Mouse (Mus musculus) hindbrain, embryonic 15.5 days (tissue): Measurements from ENCODE around the gene Leprot. TPM values are rescaled to one million over a fixed set of nuclear protein-coding genes. Genes with fewer than 3 reads are reported as not detected.

Experiments used
- ATAC-seq: fragments of 200-750 bp; cut with Nextera tagmentation; 2 replicates; pipeline ENCODE4 v1.8.0; 2017; ENCODE audit warnings: low read depth, moderate number of reproducible peaks, moderate TSS enrichment; ENCODE audit not compliant: low FRiP score
- H3K27ac ChIP-seq: fragments of 300-500 bp; sonication (generic); replicated peaks from 2 replicates; pipeline ENCODE4 v1.5.1; 2015; ENCODE audit warnings: mild to moderate bottlenecking, inconsistent platforms
- H3K27me3 ChIP-seq: fragments of 300-500 bp; sonication (generic); 2 replicates; pipeline ENCODE4 v1.6.1; 2015; ENCODE audit warnings: control low read depth, inconsistent platforms
- H3K36me3 ChIP-seq: fragments of 300-500 bp; sonication (generic); 2 replicates; pipeline ENCODE4 v1.6.1; 2015; ENCODE audit warnings: control low read depth, inconsistent platforms
- H3K4me1 ChIP-seq: fragments of 300-500 bp; sonication (generic); replicated peaks from 2 replicates; pipeline ENCODE4 v1.6.1; 2015; ENCODE audit warnings: control low read depth, inconsistent platforms
- H3K4me2 ChIP-seq: fragments of 300-500 bp; sonication (generic); 2 replicates; pipeline ENCODE4 v1.6.1; 2015; ENCODE audit warnings: moderate library complexity, mild to moderate bottlenecking, inconsistent platforms
- H3K4me3 ChIP-seq: fragments of 300-500 bp; sonication (generic); 2 replicates; pipeline ENCODE4 v1.5.1; 2015; ENCODE audit warnings: mild to moderate bottlenecking, inconsistent platforms
- H3K9ac ChIP-seq: fragments of 300-500 bp; sonication (generic); 2 replicates; pipeline ENCODE4 v1.6.1; 2015; ENCODE audit warnings: inconsistent platforms
- H3K9me3 ChIP-seq: fragments of 300-500 bp; sonication (generic); 2 replicates; pipeline ENCODE4 v1.6.1; 2016; ENCODE audit warnings: control low read depth, inconsistent platforms
- whole genome bisulfite sequencing: fragments of 180-500 bp; shearing (Covaris S2); methylation state at CpG from one replicate; pipeline ENCODE4 v1.1.7; 2015; 5-methylcytosine and 5-hydroxymethylcytosine counted together
- polyA plus RNA-seq: library from polyadenylated mRNA; unstranded; fragments of >200 nt; fragmentation: Nextera tagmentation; extraction: Ambion mirVana; gene quantifications from 2 replicates; pipeline ENCODE4 v1.2.1, GENCODE M21; 2015

The Leprot gene
- polyA plus RNA-seq, 1 experiment from 2014 or later, result 91.3 TPM

DNA sequence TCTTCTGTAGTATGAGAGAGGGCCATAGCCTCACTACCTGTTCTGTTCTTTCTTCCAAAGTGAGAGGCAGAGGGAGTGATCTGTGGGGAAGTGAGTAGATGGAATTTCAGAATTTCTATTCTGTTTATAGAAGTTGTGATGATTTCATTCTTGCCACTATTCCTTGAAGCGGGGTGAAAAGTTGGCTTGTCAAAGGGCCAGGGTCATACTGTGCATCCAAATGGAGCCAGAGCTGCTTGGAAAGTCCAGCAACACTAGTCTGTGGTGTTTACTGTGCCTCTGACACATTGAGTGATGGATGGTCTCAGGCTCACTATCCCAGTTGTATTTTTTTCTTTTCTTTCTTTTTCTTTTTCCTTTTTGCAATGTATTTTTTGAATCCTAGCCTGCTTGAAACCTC lies 51.9 kb downstream of the Leprot start:
- no peaks in the 10 kb centered on the region for H3K4me1 ChIP-seq

DNA sequence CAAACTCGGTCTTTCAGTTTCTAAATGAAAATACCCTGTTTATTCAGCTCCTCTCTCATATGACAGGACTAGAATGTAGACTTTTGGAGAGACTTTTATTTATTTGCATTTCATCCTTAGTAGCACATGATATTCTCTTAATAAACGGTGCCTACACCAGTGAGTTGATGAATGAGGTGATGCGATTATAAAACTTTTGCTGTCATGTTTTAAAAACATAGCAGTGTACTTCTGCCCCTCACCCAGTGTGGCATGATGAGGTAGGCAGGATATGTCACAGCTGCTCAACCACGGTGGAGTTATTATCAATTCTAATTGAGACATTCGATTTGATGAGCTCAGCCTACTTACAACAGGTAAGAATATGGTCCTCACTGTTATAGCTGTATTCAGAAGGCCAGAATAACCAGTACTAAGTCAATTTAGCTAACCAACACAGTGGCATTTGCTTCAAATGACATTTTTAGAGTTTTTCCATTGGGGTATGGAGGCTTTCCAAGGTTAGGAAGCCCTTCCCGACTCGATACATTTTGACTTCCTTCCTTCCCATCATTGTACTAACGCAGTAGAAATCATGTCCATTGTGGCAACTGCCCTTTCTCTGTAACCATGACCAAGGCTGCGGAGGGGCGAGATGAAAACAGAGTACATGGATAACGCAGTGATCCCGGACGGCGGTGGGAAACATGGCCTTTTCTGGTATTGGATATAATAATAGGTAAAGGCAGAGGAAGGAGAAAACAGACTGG lies 53.5 kb downstream of the Leprot start:
- Histone ChIP-seq H3K4me1 (no peaks in the 10 kb centered on the region), H3K4me3 (no peak overlapping the region), H3K9me3 (no peaks in the 10 kb centered on the region), H3K9ac (no peak overlapping the region), H3K4me2 (no peak overlapping the region), H3K27ac (no peak overlapping the region), H3K36me3 (no peaks in the 10 kb centered on the region), H3K27me3 (no peaks in the 10 kb centered on the region)
- 88% methylated on average over 14 of the region's 14 CpGs for WGBS
- ATAC-seq, result no peak

More for the DNA sequence above, 51.9 kb downstream of the Leprot start:
- H3K4me2 ChIP-seq, result no peak overlapping the region
- no peaks in the 10 kb centered on the region for H3K9me3 ChIP-seq
- H3K9ac ChIP-seq, result no peak overlapping the region
- H3K27me3 ChIP-seq, result no peaks in the 10 kb centered on the region
- no peak for ATAC-seq
- no peak overlapping the region for H3K4me3 ChIP-seq
- 83% methylated on average over 1 of the region's 1 CpGs for WGBS
- H3K36me3 ChIP-seq, result no peaks in the 10 kb centered on the region
- H3K27ac ChIP-seq, result no peak overlapping the region

DNA sequence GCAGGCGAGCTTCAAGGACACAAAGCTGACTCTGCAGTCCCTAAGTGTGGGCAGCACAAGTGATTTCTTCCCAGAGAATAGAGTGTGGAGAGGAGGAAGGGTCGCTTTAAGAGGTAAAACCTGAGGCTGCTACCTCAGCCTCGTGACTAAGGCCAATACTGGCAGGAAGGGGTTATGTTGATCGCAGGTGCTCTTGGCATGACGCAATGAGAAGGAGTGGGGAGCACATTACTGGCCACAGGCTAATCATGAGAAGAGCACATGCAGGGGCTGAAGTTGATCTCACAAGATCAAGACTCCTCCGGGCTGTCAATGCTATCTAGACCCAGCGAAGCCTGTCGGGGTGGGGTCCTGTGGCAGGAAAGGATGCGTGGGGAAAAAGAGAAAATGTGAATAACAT lies 57.8 kb downstream of the Leprot start:
- 88% methylated on average over 9 of the region's 9 CpGs for WGBS
- H3K4me1 ChIP-seq, result no peaks in the 10 kb centered on the region
- no peaks in the 10 kb centered on the region for H3K9me3 ChIP-seq
- H3K4me2 ChIP-seq, result no peak overlapping the region
- H3K4me3 ChIP-seq, result no peak overlapping the region
- ATAC-seq, result no peak
- H3K27me3 ChIP-seq, result no peaks in the 10 kb centered on the region
- no peak overlapping the region for H3K9ac ChIP-seq
- H3K27ac ChIP-seq, result no peak overlapping the region
- no peaks in the 10 kb centered on the region for H3K36me3 ChIP-seq

DNA sequence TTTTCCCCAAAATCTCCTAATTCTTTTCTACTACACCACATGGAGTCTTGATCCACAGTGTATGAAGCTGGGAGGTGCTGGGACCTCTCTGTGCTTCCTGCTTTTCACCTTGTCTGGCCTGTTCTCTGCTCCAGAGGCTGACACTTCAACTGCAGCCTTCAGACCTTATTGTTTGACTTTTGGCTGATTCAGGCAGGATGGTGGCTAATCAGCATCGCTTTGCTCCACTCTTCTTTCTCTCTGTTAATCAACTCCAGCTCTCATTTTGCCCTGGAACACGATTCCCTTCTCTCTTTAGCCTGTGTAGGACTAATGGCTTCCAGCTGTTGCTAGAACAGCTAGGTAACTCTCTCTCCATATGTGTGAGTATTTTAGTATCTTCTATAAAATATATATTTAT lies 59.7 kb downstream of the Leprot start:
- 79% methylated on average over 2 of the region's 2 CpGs for WGBS
- ATAC-seq, result no peak
- H3K4me1 ChIP-seq, result no peaks in the 10 kb centered on the region
- H3K9ac ChIP-seq, result no peak overlapping the region
- H3K27me3 ChIP-seq, result no peaks in the 10 kb centered on the region
- no peak overlapping the region for H3K4me3 ChIP-seq
- H3K4me2 ChIP-seq, result no peak overlapping the region
- no peaks in the 10 kb centered on the region for H3K9me3 ChIP-seq
- H3K36me3 ChIP-seq, result no peaks in the 10 kb centered on the region
- H3K27ac ChIP-seq, result no peak overlapping the region

DNA sequence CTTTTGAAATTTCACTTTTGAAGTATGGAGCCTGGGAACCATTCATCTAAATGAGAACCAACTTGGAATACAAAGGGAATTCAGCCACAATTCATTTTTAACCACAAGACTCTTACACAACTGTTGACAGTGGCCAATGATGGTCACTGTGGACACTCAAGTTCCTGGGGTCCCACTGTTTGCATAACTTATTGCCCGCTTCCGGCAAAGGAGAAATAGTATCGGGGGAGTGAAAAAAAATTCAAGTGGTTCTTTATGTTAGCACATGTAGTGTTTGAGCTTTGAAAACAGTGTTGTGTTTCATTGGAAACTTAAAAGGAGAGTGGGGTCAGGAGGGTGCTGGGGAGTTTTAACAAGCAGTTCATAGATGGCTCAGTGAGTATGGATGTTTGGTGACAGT lies 60.4 kb downstream of the Leprot start:
- Histone ChIP-seq H3K4me2 (no peak overlapping the region), H3K9me3 (no peaks in the 10 kb centered on the region), H3K4me1 (no peaks in the 10 kb centered on the region), H3K27ac (no peak overlapping the region), H3K9ac (no peak overlapping the region), H3K27me3 (no peaks in the 10 kb centered on the region), H3K36me3 (no peaks in the 10 kb centered on the region), H3K4me3 (no peak overlapping the region)
- 83% methylated on average over 3 of the region's 3 CpGs for WGBS
- ATAC-seq, result no peak

Other genes starting within 250 kb of the Leprot start
- 10.2 and 10.3 TPM in 2 replicates for gene Ak4, start 228.4 kb upstream of the Leprot start, polyA plus RNA-seq
- gene Dnajc6, start 151.1 kb upstream of the Leprot start, polyA plus RNA-seq, result 59.3 and 60.4 TPM in 2 replicates
- gene Lepr, start 69.7 kb downstream of the Leprot start, polyA plus RNA-seq, result 3.4 and 5.3 TPM in 2 replicates
- not detected in 2 replicates for gene B020004J07Rik, start 196.3 kb downstream of the Leprot start, polyA plus RNA-seq
- not detected in 2 replicates for gene C130073F10Rik, start 246.1 kb downstream of the Leprot start, polyA plus RNA-seq